Mouse (Mus musculus): Measurements from ENCODE around the gene Emsy.

Gene Emsy

DNA sequence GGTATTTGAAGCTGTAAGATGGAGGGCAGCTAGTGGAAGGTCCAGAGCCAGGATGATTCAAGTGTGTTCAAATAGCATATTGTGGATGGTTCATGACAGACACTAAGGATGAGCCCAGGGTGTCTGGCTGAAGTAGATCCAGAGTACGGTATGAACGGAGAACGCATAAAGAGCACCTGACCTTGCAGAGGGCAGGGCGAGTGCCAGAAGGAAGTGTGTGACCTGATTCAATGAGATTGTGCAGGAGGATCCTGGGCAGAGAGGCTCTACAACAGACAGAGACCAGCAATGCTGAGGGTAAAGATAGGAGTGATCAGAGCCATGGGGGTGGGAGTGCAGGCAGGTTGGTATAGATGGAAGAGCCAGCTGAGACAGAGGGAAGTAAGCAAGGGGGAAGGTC is 14.2 kb upstream of the Emsy start:
- intact Hi-C loops (cut with DNase I), result no loop called here

DNA sequence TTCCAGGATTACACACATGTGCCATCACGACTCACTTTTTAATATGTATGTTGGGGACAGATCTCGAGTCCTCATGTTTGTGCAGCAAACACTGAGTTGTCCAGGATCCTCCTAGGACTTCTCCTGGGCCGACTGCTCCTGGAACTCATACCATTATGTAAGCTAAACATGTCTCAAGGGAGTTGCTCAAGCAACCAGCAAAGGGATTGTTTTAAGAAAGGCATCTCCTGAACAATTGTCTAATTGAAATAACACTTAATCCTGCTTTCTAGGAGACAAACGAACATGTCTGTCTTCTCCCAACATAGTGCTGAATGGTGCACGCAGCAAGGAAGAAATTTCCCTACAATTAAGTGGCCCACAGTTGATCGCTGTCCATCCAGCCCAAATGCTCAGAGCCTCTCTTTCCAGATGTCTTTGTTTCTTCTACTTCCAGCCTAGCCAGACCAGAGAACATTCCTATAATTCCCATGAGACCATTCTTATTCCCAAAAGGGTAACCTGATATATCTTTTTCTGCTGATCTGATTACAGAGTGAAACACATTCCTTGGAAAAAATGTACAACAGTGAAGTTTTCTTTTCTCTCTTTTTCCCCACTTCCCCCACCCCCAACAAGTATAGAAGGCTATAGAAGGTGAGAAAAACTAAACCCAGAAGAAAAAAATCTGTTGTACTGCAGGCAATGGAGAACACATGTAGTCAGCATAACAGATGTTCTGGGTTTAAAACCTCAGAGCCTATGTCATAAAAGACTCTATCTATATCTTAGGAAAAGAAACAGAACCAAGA is 11.6 kb upstream of the Emsy start:
- intact Hi-C loops (cut with DNase I), result no loop called here

DNA sequence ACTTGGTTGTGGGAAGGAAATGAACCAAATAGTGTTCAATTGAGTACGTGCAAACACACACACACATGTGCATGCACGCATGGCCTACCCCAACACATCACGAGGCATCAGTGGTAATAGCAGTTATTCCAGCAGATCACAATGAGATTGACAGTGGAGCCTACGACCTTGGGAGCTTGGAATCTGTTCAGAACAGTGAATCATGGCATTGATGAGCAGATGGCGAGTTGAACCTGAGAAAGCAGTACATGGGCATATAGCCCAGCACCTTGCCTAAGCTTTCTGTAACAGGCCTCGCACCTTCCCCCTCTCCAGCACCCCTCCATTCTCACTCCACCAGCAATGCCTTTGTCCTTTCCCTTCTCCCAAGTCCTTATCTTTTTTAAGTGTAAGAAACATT is 9.1 kb upstream of the Emsy start:
- intact Hi-C loops (cut with DNase I), result no loop called here

DNA sequence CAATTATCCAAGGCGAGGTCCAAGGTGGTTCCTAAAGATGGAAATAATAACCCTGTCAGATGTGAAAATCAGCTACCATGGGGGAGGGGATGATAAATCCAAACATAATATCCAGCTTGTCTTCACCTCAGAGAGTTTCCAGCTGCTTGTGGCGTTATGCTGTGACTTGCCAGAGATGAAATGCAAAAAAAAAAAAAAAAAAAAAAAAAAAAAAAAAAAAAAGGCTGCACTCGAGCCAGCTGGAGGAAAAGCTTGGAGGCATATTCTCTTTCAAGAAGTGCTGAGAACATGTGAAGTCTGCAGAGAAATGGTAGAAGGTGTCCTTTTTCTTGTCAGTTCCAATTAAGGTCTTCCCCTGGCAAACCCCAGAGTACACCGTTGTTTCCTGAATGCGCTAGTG is 8.6 kb upstream of the Emsy start:
- intact Hi-C loops (cut with DNase I), result no loop called here

DNA sequence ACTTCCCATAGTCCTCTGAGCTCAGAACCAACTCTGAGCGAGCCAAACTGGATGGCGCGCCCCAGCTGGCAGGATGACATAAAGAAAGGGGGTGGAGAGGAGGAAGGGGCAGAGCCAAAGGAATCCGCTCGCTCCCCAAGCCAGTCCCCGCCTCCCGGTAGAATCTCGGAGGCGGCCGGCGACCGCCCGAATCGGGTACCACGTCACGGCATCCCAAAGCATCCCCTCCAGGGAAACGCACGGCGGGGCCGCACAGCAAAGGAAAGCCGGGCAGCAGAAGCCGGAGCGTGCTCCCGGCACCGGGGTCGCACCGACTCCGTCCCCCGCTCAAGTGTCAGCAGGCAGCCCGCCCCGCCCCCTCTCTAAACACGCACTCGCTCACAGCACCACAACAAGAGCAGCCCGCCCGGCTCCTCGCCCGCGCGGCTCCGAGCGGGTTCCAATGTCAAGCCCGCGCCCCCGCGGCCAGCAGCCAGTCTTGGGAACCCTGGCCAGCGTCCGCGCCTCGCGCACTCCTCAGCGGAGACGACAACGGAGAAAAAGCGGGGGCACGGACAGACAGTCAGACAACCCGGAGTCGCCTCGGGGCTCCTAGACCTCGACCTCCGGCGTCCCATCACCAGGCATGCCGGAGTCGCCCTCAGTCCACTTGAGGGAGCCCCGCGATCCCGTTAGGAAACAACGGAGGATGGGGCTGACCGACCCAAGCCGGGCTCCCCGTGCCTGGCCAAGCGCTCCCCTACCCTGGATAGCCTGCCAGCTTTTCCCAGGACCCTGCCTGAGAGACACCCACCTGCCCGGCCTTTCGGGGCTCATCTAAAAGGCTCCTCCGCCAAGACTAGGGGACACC is 677 bp downstream of the Emsy start:
- intact Hi-C loops (cut with DNase I), result loop anchor here (5.0 kb wide), 1 partner anchor 41 kb away; no protein-coding TSS in a partner anchor

DNA sequence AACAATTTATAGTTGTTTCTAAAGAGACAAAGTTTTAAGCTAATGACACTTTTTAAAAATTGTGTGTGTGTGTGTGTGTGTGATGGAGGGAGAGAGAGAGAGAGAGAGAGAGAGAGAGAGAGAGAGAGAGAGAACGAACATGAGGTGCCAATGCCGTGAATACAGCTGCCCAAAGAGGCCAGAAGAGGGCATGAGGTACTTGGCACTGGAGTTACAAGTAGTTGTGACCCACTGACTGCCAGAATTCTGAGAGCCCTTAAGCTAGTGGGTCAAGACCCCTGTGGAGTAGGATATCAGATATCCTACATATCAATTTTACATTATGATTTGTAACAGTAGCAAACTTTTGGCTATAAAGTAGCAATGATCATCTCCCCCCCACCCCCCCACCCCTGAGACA is 4.9 kb downstream of the Emsy start:
- intact Hi-C loops (cut with DNase I), result no loop called here

DNA sequence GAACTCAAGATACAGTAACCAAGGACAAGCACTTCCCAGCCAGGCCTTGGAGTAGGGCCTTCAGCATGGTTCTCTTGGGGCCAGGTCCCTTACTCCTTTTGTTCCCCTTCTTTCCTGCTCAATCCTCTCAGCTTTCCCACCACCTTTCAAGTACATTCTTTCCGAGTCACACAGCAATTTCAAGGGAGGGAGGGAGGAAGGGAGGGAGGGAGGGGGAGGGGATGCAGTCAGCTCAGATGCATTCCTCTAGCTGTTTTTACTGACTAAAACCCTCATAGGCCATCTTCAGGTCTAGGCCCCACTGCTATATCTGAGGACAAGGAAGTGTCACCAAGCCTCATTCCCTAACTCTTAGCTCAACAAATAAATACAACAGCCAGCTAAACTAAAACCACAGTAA is 12.3 kb downstream of the Emsy start:
- intact Hi-C loops (cut with DNase I), result no loop called here

DNA sequence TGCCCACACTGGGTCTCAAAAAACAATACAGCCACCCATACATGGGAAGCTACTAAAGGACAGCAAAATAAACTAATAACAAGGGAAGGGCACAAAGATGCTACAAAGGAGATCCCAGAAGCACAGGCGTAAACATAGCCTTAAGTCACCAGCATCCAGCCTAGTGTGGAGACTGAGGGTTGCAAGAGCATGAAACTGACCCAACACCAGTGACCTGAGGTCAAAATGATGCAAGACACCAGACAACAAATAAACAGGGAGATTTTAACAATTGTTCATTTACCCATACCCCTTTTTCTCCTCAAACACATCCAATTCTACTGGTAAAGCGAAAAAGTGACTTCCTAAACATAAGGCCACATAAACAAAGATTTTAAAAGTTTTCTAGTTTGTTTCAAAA is 20.0 kb downstream of the Emsy start:
- intact Hi-C loops (cut with DNase I), result no loop called here

DNA sequence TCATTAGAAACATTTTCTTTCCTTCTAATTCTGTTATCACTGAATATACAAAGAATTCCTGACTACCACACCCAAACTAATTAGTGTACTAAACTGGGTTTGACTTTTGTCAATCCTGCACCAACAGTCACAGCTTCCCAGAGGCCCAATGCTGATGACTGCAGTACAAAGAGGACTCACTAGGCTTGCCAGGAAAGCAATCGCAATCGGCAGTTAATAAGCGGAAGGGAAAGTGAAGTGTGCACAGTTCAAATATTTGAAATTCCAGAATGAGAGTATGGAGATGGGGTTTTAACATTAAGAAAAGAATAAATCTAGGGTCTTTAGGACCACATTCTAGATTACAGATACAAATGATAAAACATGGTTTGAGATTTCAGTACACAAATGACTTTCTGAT is 23.6 kb downstream of the Emsy start:
- intact Hi-C loops (cut with DNase I), result no loop called here

DNA sequence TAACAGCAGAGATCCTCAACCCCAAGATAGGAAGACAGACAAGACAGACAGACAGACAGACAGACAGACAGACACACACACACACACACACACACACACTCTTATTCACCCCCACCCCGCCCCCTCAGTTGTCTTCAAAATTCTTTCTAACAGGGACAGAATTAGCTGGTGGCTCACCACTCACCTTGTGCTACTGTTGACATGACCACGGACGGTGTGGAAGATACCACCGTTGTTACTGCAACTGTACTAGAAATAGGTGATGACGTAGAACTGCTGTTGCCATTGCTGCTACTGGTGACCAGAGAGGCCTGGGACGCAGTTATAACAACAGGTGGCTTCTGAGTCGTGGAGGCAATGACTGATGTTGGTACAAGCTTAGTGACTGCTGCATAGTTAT is 26.6 kb downstream of the Emsy start:
- intact Hi-C loops (cut with DNase I), result no loop called here

DNA sequence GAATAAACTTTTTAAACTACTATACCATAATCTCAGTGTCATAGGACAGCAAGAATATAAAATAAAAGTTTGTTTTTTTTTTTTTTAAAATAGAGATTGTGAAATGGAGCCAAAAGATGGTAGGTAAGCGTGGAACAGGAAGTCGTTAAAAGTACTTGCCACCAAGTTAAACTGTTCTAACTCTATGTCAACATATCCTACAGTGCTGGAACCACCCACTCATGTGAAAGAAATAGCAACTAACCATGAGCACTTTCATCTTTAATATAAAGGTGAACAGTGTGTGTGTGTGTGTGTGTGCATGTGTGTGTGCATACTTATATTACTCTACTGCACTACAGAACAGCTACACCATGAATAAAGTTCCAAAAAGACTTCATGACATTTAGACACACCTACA is 38.8 kb downstream of the Emsy start:
- intact Hi-C loops (cut with DNase I), result no loop called here

DNA sequence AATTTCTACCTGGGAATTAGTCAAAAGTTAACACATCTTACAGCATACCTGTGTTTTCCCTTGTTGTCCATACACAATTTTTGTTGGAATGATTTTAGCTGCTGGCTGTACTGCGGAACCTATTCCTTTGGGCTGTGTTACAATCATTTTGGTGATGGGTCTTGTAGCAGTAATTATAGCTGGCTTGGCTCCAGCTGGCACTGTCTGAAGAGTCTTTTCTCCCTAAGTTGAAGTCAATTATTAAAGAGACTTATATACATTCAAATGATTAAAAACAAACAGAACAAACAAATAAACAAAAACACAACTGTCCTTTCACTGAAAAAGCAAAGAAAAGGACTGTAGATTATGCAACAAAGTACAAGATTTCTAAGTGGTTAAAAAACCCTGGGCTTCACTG is 43.6 kb downstream of the Emsy start:
- intact Hi-C loops (cut with DNase I), result no loop called here

DNA sequence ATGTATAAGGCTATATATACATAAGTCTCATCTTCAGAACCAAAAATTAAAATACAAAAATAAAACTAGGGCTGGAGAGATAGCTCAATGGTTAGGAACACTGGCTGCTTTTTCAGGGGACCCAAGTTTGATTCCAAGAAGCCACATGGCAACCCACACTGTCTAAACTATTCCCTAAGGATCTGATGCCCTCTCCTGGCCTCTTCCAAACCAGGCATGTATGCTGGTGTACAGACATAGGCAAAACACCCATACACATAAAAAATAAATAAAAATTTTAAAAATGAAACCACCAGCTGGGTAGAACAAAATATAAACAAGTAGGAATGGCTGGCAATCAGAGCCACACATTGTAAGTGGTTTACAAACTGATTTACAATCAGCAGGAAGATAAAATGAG is 48.1 kb downstream of the Emsy start:
- intact Hi-C loops (cut with DNase I), result no loop called here

DNA sequence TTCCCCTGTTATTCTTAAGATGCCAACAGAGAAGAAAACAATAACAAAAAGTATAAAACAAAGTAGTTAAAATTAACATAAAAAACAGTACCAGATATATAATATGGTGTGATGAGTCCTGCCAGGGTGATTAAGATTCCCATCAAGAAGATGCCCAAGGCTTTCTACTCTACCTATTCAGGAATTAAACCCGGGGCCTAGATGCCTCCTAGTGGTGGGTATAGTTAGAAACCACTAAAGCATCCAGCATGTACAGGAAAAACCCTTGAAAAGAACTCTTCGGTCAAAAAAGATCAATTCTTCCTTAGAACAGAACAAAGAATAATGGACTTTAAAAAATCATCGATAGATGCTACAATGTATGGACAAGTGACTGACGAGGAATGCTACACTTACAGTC is 49.4 kb downstream of the Emsy start:
- intact Hi-C loops (cut with DNase I), result loop anchor here (2.0 kb wide), 1 partner anchor 126 kb away; no protein-coding TSS in a partner anchor

DNA sequence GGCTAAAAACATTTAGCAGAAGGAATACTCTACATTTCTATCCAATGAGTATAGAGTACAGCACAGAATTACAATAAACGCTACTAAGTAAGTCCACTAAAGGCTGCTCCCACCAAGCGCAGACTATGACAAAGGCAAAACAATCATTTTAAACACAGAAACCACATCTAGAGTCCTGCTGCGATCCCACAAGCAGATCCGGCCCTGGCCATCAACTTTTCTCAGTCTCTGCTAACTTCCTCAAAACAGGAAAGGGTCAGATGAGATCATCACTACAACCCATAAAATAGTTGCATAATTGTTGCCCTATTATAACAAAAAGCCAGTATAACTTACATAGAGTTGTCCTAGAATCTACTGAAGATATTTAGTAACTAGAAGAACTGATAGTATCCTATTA is 54.9 kb downstream of the Emsy start:
- intact Hi-C loops (cut with DNase I), result no loop called here

DNA sequence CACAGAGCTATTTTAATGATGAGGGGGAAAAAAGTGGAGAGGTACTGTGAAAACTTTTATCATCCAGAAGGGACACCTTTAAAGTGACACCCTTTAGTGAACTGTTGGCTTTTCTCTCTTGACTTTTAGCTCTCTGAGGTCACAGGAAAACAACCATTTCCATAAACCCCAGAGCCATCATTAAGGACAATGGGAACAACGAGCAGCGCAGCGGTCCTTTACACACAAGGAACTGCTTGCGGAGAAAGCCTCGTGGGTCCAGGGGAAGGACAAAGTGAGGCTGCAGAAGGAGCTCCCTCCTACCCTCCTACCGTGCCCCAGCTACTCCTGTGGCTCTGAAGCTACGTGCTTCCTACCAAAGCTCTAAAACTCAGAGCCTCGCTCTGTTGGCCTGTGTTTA is 59.2 kb downstream of the Emsy start:
- intact Hi-C loops (cut with DNase I), result no loop called here

DNA sequence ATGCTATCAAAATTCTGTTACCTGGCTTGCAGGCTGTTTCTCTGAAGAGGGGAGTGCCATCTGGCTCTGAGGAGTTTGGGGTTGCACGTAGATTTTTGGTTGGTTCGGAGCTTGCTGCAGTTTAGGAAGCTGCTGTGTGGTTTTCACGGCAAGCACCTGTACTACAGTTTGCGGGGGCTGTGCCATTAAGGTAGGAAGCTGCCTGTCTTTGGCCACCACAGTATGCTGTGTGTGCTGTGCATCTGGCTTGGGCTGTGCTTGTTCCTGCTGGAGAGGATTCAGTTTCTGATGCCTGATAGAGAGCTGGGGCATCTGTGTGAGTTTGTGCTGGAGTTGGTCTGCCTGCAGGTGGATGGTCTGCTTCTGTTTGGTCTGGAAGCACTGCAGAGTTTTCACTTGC is 61.9 kb downstream of the Emsy start:
- intact Hi-C loops (cut with DNase I), result no loop called here

DNA sequence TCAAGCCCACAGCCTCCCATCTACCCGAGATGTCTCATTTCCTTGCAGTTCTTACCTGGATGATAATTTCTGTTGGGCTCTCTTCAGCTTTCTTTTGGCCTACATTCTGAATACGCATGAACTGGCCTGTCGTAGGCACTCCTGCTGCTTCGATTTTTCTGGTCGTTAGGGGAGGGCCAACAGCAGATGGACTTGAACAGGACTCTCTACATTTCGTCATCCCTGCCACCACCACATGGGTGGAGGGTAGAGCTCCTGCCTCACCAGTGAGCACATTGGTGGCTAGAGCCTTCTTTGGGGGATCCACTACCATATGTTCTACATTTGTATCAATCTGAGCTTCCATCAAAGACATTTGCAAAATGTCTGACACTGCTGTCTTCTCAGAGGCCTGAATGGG is 63.3 kb downstream of the Emsy start:
- intact Hi-C loops (cut with DNase I), result no loop called here

DNA sequence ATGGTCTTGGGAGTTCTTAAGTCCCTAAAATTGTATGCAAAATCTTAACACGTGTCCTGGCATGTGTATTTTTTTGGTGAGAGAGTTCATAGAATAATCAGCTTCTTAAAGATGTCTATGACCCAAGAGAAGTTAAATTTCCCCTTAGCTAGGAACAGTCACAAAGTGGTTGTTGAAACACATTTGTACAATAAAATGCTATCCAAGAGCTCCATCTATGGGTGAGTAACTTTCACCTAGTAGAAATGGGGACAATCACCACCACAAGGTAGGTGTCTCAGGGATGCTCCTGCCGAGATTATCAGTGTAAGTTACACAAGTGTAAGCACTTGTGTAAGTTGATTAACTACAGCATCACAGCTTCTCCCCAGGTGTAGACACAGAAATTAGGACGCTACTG is 67.6 kb downstream of the Emsy start:
- intact Hi-C loops (cut with DNase I), result loop anchor here (2.0 kb wide), 1 partner anchor 108 kb away; no protein-coding TSS in a partner anchor

DNA sequence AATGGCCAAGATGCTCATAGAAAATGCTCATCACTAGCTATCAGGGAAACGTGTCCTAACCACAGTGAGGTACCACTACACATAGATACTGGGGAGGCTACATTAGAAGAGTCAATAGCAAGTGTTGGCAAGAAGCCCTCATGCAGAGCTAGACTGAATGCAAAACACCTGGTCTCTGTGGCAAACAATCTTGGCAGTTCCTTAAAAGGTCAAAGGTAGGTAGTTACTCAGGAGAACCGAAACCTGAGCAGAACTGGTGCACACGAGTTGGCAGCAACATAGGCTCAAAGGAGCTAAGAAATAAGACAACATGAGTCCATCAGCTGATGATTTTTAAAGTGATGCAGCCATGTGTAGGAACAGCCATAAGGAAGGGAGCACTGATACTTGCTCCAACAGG is 70.3 kb downstream of the Emsy start:
- intact Hi-C loops (cut with DNase I), result no loop called here

DNA sequence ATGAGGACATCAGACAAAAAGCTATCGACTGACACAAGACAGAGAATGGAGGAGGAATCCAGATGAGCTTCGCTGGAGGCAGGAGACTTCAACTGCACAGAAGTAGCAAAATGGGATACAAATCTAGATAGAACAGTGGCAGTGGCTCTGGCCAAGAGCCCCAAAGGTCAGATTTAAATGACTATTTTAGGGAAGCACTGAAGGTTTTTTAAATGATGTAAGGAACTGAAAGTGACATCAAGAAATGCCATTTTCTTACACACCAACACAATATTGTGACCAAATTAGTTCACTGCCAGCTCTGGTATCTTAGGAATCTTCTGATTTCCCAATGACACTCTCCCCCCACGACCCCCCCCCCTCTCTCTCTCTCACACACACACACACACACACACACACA is 72.0 kb downstream of the Emsy start:
- intact Hi-C loops (cut with DNase I), result no loop called here

DNA sequence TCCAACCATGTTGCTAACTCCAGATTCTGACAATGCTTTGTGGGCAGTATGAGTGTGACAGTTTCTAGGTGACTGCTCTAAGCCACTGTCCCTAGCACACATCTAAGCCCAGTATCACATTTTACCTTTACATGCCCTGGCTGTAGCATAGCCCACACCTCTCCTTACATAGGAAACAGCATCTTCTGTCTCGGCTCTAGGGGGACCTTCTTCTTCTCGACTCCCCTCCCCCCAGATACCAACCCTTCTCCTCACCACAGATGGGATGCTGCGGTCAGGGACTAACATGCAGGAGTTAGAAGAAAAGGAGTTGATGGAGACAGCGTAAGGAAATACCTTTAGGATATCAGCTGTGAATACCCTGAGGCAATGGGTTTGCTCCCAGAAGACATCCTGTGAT is 75.3 kb downstream of the Emsy start:
- intact Hi-C loops (cut with DNase I), result no loop called here

DNA sequence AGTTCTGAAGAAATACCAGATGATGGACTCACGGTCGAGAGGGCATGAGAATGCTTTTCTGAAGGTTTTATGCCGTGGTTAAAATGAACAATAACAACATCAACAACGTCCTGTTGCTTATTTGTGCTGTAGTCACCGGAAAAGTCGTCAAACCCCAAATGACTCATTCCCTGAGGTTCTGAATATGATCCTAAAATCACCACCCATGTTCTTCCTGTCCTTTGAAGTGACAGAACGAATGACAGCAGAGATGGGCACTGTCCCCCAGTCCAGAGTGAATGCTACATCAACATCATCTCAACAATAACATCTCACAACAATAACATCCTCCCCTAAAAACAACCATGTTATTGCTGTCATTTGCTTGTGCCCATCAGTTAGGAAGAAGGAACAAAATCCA is 76.1 kb downstream of the Emsy start:
- intact Hi-C loops (cut with DNase I), result no loop called here

Data from adrenal gland (tissue).